Mouse (Mus musculus) heart, postnatal 0 days (tissue): Measurements from ENCODE around the gene Dusp1. TPM values are rescaled to one million over a fixed set of nuclear protein-coding genes. Genes with fewer than 3 reads are reported as not detected.

Source experiments
- ATAC-seq: fragments of 200-750 bp; cut with Nextera tagmentation; 2 replicates; pipeline ENCODE4 v1.8.0; 2017; ENCODE audit warnings: low read depth, moderate number of reproducible peaks, moderate library complexity; ENCODE audit not compliant: insufficient read depth
- DNase-seq: peaks from one replicate; pipeline ENCODE4 v3.0.0-alpha.2; 2016; ENCODE audit warnings: low spot score
- H3K27ac ChIP-seq: fragments of 300-500 bp; sonication (generic); 2 replicates; pipeline ENCODE4 v1.5.1; 2014; ENCODE audit warnings: low read depth, mild to moderate bottlenecking
- H3K27me3 ChIP-seq: fragments of 300-500 bp; sonication (generic); 2 replicates; pipeline ENCODE4 v1.6.1; 2014; ENCODE audit warnings: low read length, mixed read lengths; ENCODE audit not compliant: control insufficient read depth, insufficient read depth
- H3K36me3 ChIP-seq: fragments of 300-500 bp; sonication (generic); replicated peaks from 2 replicates; pipeline ENCODE4 v1.6.1; 2014; ENCODE audit warnings: low read length, mixed read lengths; ENCODE audit not compliant: control insufficient read depth, insufficient read depth
- H3K4me1 ChIP-seq: fragments of 300-500 bp; sonication (generic); 2 replicates; pipeline ENCODE4 v1.6.1; 2014; ENCODE audit warnings: antibody characterized with exemption; ENCODE audit not compliant: control insufficient read depth, insufficient read depth
- H3K4me2 ChIP-seq: fragments of 300-500 bp; sonication (generic); 2 replicates; pipeline ENCODE4 v1.6.1; 2014; ENCODE audit warnings: low read depth, mild to moderate bottlenecking, low read length, moderate library complexity
- H3K4me3 ChIP-seq: fragments of 300-500 bp; sonication (generic); 2 replicates; pipeline ENCODE4 v1.5.1; 2014; ENCODE audit warnings: low read depth, low read length
- H3K9ac ChIP-seq: fragments of 300-500 bp; sonication (generic); replicated peaks from 2 replicates; pipeline ENCODE4 v1.6.1; 2014; ENCODE audit warnings: low read depth, low read length, mixed read lengths
- H3K9me3 ChIP-seq: fragments of 300-500 bp; sonication (generic); replicated peaks from 2 replicates; pipeline ENCODE4 v1.6.1; 2016; ENCODE audit warnings: low read length; ENCODE audit not compliant: control insufficient read depth
- CTCF ChIP-seq: IDR thresholded peaks from 2 replicates; pipeline ENCODE4 v1.5.1; 2016; ENCODE audit warnings: antibody characterized with exemption, control low read depth, low read depth
- EP300 ChIP-seq: IDR thresholded peaks from 2 replicates; pipeline ENCODE4 v1.6.1; 2016; ENCODE audit warnings: antibody characterized with exemption, low read depth
- WGBS: fragments of 180-500 bp; shearing (Covaris S2); extraction: QIAGEN DNeasy Blood & Tissue Kit; methylation state at CpG from one replicate; pipeline ENCODE4 v1.1.7; 2014; 5-methylcytosine and 5-hydroxymethylcytosine counted together
- polyA plus RNA-seq: library from polyadenylated mRNA; unstranded; fragments of >200 nt; fragmentation: Nextera tagmentation; extraction: Ambion mirVana; gene quantifications from 2 replicates; pipeline ENCODE4 v1.2.1, GENCODE M21; 2015
- total RNA-seq: library from RNA; depleted of rRNA; stranded (reverse); fragments of >200 nt; gene quantifications from 2 replicates; pipeline ENCODE4 v1.2.3, GENCODE M21; 2014; ENCODE audit warnings: low replicate concordance

Gene Dusp1
- total and polyA plus RNA-seq, 2 experiments from 2014 or later: 23.1 to 114 TPM

DNA sequence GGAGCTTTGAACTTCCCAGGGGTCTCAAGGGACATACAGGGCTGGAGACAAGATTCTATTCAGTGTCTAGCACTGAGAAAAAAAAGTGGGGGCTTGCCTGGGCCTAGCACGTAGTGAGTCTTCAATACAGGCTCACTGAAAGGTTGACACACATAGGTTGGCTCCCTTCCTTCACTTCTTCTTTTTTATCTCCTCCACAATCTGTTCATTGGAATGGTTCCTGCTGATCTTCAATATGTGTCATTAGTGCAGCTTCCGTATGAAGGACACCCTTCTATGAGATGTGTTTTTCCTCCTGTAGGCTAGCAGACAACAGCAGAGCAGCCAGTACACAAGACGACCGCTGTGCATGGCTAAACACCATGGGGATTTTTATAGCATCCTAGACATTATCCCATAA is 37.1 kb downstream of the Dusp1 start:
- no peaks in the 10 kb centered on the region for H3K36me3 ChIP-seq
- no peak overlapping the region for H3K9ac ChIP-seq
- no peaks in the 10 kb centered on the region for H3K9me3 ChIP-seq
- H3K27me3 ChIP-seq: no peaks in the 10 kb centered on the region
- H3K4me2 ChIP-seq: no peak overlapping the region
- DNase-seq: no peak
- 84% methylated on average over 4 of the region's 4 CpGs for WGBS
- no peak overlapping the region for H3K4me3 ChIP-seq
- no peak overlapping the region for H3K27ac ChIP-seq
- no peak for TF ChIP-seq CTCF
- no peak for TF ChIP-seq EP300
- peaks cover 12% of the 10 kb centered on the region for H3K4me1 ChIP-seq
- ATAC-seq: no peak

GRCm38 (mm10) chr17:26524316-26524715 is 37.6 kb downstream of the Dusp1 start:
- H3K4me3 ChIP-seq: no peak overlapping the region
- DNase-seq (no peak), ATAC-seq (no peak)
- peaks cover 7% of the 10 kb centered on the region; the same call in 1 of the 2 replicates for H3K4me1 ChIP-seq
- no peak overlapping the region for H3K9ac ChIP-seq
- TF ChIP-seq CTCF (no peak), EP300 (no peak)
- H3K36me3 ChIP-seq: no peaks in the 10 kb centered on the region
- no peak overlapping the region for H3K4me2 ChIP-seq
- H3K27ac ChIP-seq: no peak overlapping the region
- no peaks in the 10 kb centered on the region for H3K27me3 ChIP-seq
- no peaks in the 10 kb centered on the region for H3K9me3 ChIP-seq

- Histone ChIP-seq H3K27ac (no peak overlapping the region), H3K9ac (no peak overlapping the region), H3K4me2 (no peak overlapping the region), H3K4me1 (peaks cover 4% of the 10 kb centered on the region; the same call in 1 of the 2 replicates), H3K36me3 (no peaks in the 10 kb centered on the region), H3K27me3 (no peaks in the 10 kb centered on the region), H3K4me3 (no peak overlapping the region), H3K9me3 (no peaks in the 10 kb centered on the region)
- DNase-seq (no peak), ATAC-seq (no peak)
- TF ChIP-seq CTCF (no peak), EP300 (no peak)
- 54% methylated on average over 4 of the region's 4 CpGs for WGBS
Observed at GRCm38 (mm10) chr17:26522711-26523110, 39.2 kb downstream of the Dusp1 start.

GRCm38 (mm10) chr17:26518306-26518705 is 43.6 kb downstream of the Dusp1 start:
- H3K27me3 ChIP-seq: no peaks in the 10 kb centered on the region
- no peak for TF ChIP-seq EP300
- no peak for TF ChIP-seq CTCF
- WGBS: 55% methylated on average over 3 of the region's 3 CpGs

DNA sequence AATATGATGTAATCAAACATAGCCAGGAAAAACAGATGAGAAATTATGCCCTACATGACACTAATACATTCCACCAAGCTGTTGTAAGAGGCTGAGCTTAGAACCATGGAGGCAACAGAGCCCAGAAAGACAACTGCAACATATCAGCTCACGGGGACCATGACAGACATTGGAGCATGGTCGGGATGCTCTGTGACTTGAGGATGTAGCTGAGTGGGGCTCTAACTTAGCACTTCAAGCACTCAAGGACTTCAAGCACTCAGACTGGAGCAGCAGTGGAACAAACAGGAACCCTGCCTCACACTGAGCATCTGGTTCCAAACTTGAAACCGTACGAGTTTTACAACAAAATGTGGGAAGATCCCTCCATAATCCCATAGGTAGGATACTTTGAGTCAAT is 46.3 kb downstream of the Dusp1 start:
- Histone ChIP-seq H3K9ac (no peak overlapping the region), H3K4me1 (peaks cover 32% of the 10 kb centered on the region), H3K36me3 (no peaks in the 10 kb centered on the region), H3K27me3 (no peaks in the 10 kb centered on the region), H3K4me2 (no peak overlapping the region), H3K4me3 (no peak overlapping the region), H3K27ac (no peak overlapping the region), H3K9me3 (no peaks in the 10 kb centered on the region)
- 78% methylated on average over 4 of the region's 4 CpGs for WGBS
- TF ChIP-seq EP300 (no peak), CTCF (no peak)
- no peak for DNase-seq
- ATAC-seq: no peak

More at GRCm38 (mm10) chr17:26518306-26518705, 43.6 kb downstream of the Dusp1 start:
- Histone ChIP-seq H3K36me3 (no peaks in the 10 kb centered on the region), H3K4me3 (no peak overlapping the region), H3K4me2 (no peak overlapping the region), H3K27ac (no peak overlapping the region), H3K9ac (no peak overlapping the region), H3K9me3 (no peaks in the 10 kb centered on the region), H3K4me1 (peaks cover 19% of the 10 kb centered on the region)
- ATAC-seq: no peak
- DNase-seq: no peak

- Histone ChIP-seq H3K4me3 (no peak overlapping the region), H3K27ac (0 out of 2 replicates have a peak overlapping the region, but pooled peaks have one; percentile 66), H3K27me3 (no peaks in the 10 kb centered on the region), H3K9ac (no peak overlapping the region), H3K36me3 (no peaks in the 10 kb centered on the region), H3K9me3 (no peaks in the 10 kb centered on the region), H3K4me2 (no peak overlapping the region), H3K4me1 (peaks cover 32% of the 10 kb centered on the region)
- no peak for DNase-seq
- TF ChIP-seq EP300 (no peak), CTCF (no peak)
- ATAC-seq: no peak
- WGBS: 65% methylated on average over 3 of the region's 3 CpGs
Observed at GRCm38 (mm10) chr17:26514581-26515030, 47.3 kb downstream of the Dusp1 start.
